Mouse (Mus musculus): Measurements from ENCODE around the gene Hps5. TPM values are rescaled to one million over a fixed set of nuclear protein-coding genes. Genes with fewer than 3 reads are reported as not detected.

Hps5 gene
- polyA plus RNA-seq, 1 experiment = 0.09 TPM

DNA sequence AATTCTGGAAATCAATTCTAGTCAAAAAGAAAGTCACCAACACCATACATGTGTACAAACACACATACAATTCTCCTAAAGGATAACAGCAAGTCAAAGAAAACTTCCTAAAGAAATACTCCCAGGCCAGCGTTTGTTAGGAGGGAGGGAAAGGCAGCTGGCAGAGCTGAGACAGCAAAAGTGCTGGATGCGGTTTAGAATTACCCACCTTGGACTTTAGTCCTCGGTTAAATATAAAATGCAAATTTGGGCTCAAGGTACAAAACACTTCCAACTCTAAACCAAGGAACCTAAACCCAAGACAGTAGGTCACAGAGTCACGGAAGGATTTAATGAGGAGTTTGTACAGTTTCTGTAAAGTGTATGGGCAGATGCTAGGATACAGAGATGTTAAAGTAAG lies 2.0 kb downstream of the Hps5 start:
- TF ChIP-seq TAL1 (IDR thresholded peaks at IDR 0.05; ENCODE audit: low read length) (no peak), GATA1 (IDR thresholded peaks at IDR 0.05; ENCODE audit: low read length) (no peak)
- H3K4me1 ChIP-seq (ENCODE audit: control insufficient read depth) = peaks cover 35% of the 10 kb centered on the region
- no peak overlapping the region for H3K4me3 ChIP-seq (replicated peaks)
- H3K27me3 ChIP-seq (ENCODE audit: control insufficient read depth) = no peaks in the 10 kb centered on the region
- H3K36me3 ChIP-seq (ENCODE audit: control insufficient read depth) = peaks cover 23% of the 10 kb centered on the region
- H3K9me3 ChIP-seq (ENCODE audit: control insufficient read depth, low read length) = no peaks in the 10 kb centered on the region

- TF ChIP-seq GATA1 (IDR thresholded peaks at IDR 0.05; ENCODE audit: low read length) (no peak), TAL1 (IDR thresholded peaks at IDR 0.05; ENCODE audit: low read length) (no peak)
- H3K9me3 ChIP-seq (ENCODE audit: control insufficient read depth, low read length) = no peaks in the 10 kb centered on the region
- no peak overlapping the region for H3K4me3 ChIP-seq (replicated peaks)
- peaks cover 7% of the 10 kb centered on the region for H3K4me1 ChIP-seq (ENCODE audit: control insufficient read depth)
- H3K36me3 ChIP-seq (ENCODE audit: control insufficient read depth) = peaks cover 45% of the 10 kb centered on the region
- H3K27me3 ChIP-seq (ENCODE audit: control insufficient read depth) = no peaks in the 10 kb centered on the region
Observed at GRCm38 (mm10) chr7:46789177-46789849, 6.6 kb downstream of the Hps5 start.

GRCm38 (mm10) chr7:46770706-46771105 lies 25.2 kb downstream of the Hps5 start:
- no peak for TF ChIP-seq GATA1 (IDR thresholded peaks at IDR 0.05; ENCODE audit: low read length)
- TF ChIP-seq TAL1 (IDR thresholded peaks at IDR 0.05; ENCODE audit: low read length) = no peak
- no peaks in the 10 kb centered on the region for H3K4me1 ChIP-seq (ENCODE audit: control insufficient read depth)
- H3K4me3 ChIP-seq (replicated peaks) = no peak overlapping the region
- H3K27me3 ChIP-seq (ENCODE audit: control insufficient read depth) = no peaks in the 10 kb centered on the region
- peaks cover 72% of the 10 kb centered on the region for H3K36me3 ChIP-seq (ENCODE audit: control insufficient read depth)
- no peaks in the 10 kb centered on the region for H3K9me3 ChIP-seq (ENCODE audit: control insufficient read depth, low read length)

GRCm38 (mm10) chr7:46768451-46768850 lies 27.4 kb downstream of the Hps5 start:
- Histone ChIP-seq H3K36me3 (ENCODE audit: control insufficient read depth) (peaks cover 67% of the 10 kb centered on the region), H3K9me3 (ENCODE audit: control insufficient read depth, low read length) (no peaks in the 10 kb centered on the region), H3K4me1 (ENCODE audit: control insufficient read depth) (no peaks in the 10 kb centered on the region), H3K4me3 (replicated peaks) (no peak overlapping the region), H3K27me3 (ENCODE audit: control insufficient read depth) (no peaks in the 10 kb centered on the region)
- TF ChIP-seq TAL1 (IDR thresholded peaks at IDR 0.05; ENCODE audit: low read length) = no peak
- no peak for TF ChIP-seq GATA1 (IDR thresholded peaks at IDR 0.05; ENCODE audit: low read length)

GRCm38 (mm10) chr7:46767371-46767770 lies 28.5 kb downstream of the Hps5 start:
- H3K4me3 ChIP-seq (replicated peaks) = no peak overlapping the region
- H3K4me1 ChIP-seq (ENCODE audit: control insufficient read depth) = no peaks in the 10 kb centered on the region
- peaks cover 67% of the 10 kb centered on the region for H3K36me3 ChIP-seq (ENCODE audit: control insufficient read depth)
- TF ChIP-seq TAL1 (IDR thresholded peaks at IDR 0.05; ENCODE audit: low read length) (no peak), GATA1 (IDR thresholded peaks at IDR 0.05; ENCODE audit: low read length) (no peak)
- H3K27me3 ChIP-seq (ENCODE audit: control insufficient read depth) = no peaks in the 10 kb centered on the region
- H3K9me3 ChIP-seq (ENCODE audit: control insufficient read depth, low read length) = no peaks in the 10 kb centered on the region

- H3K9me3 ChIP-seq (ENCODE audit: control insufficient read depth, low read length) = no peaks in the 10 kb centered on the region
- H3K27me3 ChIP-seq (ENCODE audit: control insufficient read depth) = no peaks in the 10 kb centered on the region
- no peak overlapping the region for H3K4me3 ChIP-seq (replicated peaks)
- peaks cover 8% of the 10 kb centered on the region for H3K4me1 ChIP-seq (ENCODE audit: control insufficient read depth)
- TF ChIP-seq TAL1 (IDR thresholded peaks at IDR 0.05; ENCODE audit: low read length) (no peak), GATA1 (IDR thresholded peaks at IDR 0.05; ENCODE audit: low read length) (no peak)
- peaks cover 67% of the 10 kb centered on the region for H3K36me3 ChIP-seq (ENCODE audit: control insufficient read depth)
Observed at GRCm38 (mm10) chr7:46764672-46765071, 31.2 kb downstream of the Hps5 start.

DNA sequence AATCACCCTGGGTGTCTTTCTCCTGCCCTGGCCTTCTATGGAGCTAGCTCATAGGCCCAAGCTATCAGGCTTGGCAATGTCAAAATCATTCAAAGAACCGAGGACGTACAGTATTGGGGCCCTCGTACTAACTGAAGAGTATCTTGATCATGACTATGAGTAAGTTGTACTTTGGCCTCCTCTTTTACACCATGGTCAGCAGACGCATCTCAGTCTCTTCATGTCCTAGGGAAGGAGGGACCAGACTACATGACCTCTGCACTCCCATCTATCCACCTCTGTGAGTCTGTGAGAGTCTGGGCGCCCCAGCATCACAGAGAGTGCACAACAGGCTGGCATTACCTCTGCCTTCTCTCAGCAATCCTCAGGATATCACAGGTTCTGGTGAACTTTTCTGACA lies 33.3 kb downstream of the Hps5 start:
- no peaks in the 10 kb centered on the region for H3K9me3 ChIP-seq (ENCODE audit: control insufficient read depth, low read length)
- peaks cover 8% of the 10 kb centered on the region for H3K4me1 ChIP-seq (ENCODE audit: control insufficient read depth)
- TF ChIP-seq TAL1 (IDR thresholded peaks at IDR 0.05; ENCODE audit: low read length) = no peak
- TF ChIP-seq GATA1 (IDR thresholded peaks at IDR 0.05; ENCODE audit: low read length) = no peak
- no peak overlapping the region for H3K4me3 ChIP-seq (replicated peaks)
- H3K27me3 ChIP-seq (ENCODE audit: control insufficient read depth) = no peaks in the 10 kb centered on the region
- H3K36me3 ChIP-seq (ENCODE audit: control insufficient read depth) = peaks cover 52% of the 10 kb centered on the region

DNA sequence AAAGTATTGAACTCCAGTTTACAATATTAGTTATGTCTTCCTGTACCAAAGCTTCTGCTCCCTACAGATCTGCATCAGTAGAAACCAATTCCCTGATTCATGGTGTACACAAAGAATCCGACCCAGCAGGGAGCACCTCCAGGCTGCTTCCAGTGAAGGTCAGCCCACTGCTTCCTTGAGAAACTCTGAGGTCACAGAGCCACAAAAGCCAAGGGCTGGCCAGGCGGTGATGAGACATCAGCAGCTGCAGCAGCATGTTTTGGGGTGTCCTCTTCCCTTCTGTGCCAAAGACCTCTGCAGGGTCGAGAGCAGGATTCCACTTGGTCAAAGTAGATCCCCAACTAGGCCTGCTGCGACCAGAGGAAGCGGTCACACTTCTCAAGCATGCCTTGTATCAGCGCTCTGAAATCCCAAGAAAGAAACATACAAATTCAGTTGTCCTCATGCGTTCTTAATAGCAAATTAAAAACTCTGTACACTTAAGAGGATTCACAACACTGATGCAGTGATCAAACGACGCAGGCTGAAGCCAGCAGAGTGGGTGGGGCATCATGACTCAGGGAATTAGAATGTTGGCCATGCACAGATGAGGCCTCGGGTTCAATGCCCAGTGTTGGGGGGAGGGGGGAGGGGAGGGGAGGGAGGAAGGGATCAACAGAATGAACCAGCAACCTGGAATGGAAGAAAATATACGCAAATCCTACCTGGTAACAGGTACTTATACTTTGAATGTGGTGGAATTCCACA lies 34.6 kb downstream of the Hps5 start:
- H3K36me3 ChIP-seq (ENCODE audit: control insufficient read depth) = peaks cover 47% of the 10 kb centered on the region
- H3K4me1 ChIP-seq (ENCODE audit: control insufficient read depth) = peaks cover 8% of the 10 kb centered on the region
- no peaks in the 10 kb centered on the region for H3K27me3 ChIP-seq (ENCODE audit: control insufficient read depth)
- no peaks in the 10 kb centered on the region for H3K9me3 ChIP-seq (ENCODE audit: control insufficient read depth, low read length)
- no peak for TF ChIP-seq TAL1 (IDR thresholded peaks at IDR 0.05; ENCODE audit: low read length)
- TF ChIP-seq GATA1 (IDR thresholded peaks at IDR 0.05; ENCODE audit: low read length) = no peak
- no peak overlapping the region for H3K4me3 ChIP-seq (replicated peaks)

DNA sequence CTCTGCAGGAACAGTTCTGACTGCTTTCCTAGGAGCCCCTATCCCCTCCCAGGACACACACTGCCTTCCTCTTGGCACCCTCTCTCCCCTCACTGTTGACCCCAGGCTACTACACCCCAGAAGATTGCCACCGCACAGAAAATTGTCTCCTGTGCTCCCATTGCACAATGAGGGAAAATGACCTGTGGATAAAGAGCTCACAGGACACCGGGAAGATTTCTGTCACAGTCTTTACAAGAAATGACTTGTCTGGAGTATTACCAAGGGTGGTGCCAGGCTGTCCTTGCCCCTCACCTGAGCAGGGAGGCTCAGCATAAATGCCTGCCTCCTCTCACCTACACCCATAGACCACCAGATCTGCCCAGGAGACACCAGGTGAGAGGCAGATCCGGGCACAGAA lies 44.4 kb downstream of the Hps5 start, which contains the start of gene Saa2:
Gene Saa2, plus strand, starts transcription at position 301 of the 400 bp plus-strand sequence.
- Histone ChIP-seq H3K4me3 (replicated peaks) (no peak within 1 kb of the TSS), H3K27me3 (ENCODE audit: control insufficient read depth) (no peaks in the 10 kb centered on the region), H3K9me3 (ENCODE audit: control insufficient read depth, low read length) (no peaks in the 10 kb centered on the region), H3K36me3 (ENCODE audit: control insufficient read depth) (no peaks in the 10 kb centered on the region), H3K4me1 (ENCODE audit: control insufficient read depth) (no peaks in the 10 kb centered on the region)
- TF ChIP-seq GATA1 (IDR thresholded peaks at IDR 0.05; ENCODE audit: low read length) = no peak
- TF ChIP-seq TAL1 (IDR thresholded peaks at IDR 0.05; ENCODE audit: low read length) = no peak
